20 mouse cellular contexts compared by ENCODE assay signal in genomic region chr2:145752572-145752971, GRCm38 (mm10).
DNase-seq lines count a peak whose midpoint lies in the region; ATAC-seq lines count a peak whose summit lies in the region.
"Had no signal": no experiment of that assay in that cellular context is flagged by ENCODE, and none has a peak within 500 bp of the region (broad histone marks: within the 10 kb centered on the region; RNA-seq: fewer than 3 reads in every experiment).

No protein-coding gene starts in this region.

- H3K4me1 ChIP-seq in heart, embryonic 13.5 days: peaks cover 36% of the 10 kb centered on the region

- no peak overlapping the region for H3K4me2 ChIP-seq in heart, embryonic 13.5 days
- H3K4me2 ChIP-seq: embryonic facial prominence, embryonic 13.5 days had no signal

- WGBS in heart, embryonic 13.5 days: 61% methylated on average over 6 of the region's 6 CpGs

- DNase-seq in heart, postnatal 25 days (ENCODE audit: low spot score): no peak
- peak; percentile 4 for DNase-seq in ovary, adult 18-20 months (ENCODE audit: low spot score)
- no peak for DNase-seq in ovary, postnatal 36 days (ENCODE audit: low spot score)
- DNase-seq in gastrocnemius, postnatal 25 days: peak; percentile 38
- DNase-seq in urinary bladder, postnatal 14 days (ENCODE audit: low spot score): no peak
- DNase-seq in kidney, postnatal 25 days: no peak
- DNase-seq: adrenal gland, adult 2 months; cerebellum, adult 11-12 months; cerebellum, postnatal 14 days; kidney, adult 9 months; kidney, postnatal 14 days; right cerebral cortex, postnatal 25 days; thymus, postnatal 14 days had no signal

- no peaks in the 10 kb centered on the region for H3K36me3 ChIP-seq in heart, embryonic 13.5 days
- H3K36me3 ChIP-seq: embryonic facial prominence, embryonic 13.5 days; midbrain, embryonic 10.5 days had no signal

- no peak overlapping the region for H3K4me3 ChIP-seq in heart, embryonic 13.5 days
- H3K4me3 ChIP-seq: embryonic facial prominence, embryonic 13.5 days; layer of hippocampus, adult 2 months; midbrain, embryonic 10.5 days had no signal

- intact Hi-C loops in heart, postnatal 25 days (cut with DNase I): no loop called here

- peak overlapping the region; percentile 69 for H3K27ac ChIP-seq in heart, embryonic 13.5 days (replicated peaks)
- H3K27ac ChIP-seq: hindbrain, postnatal 0 days; layer of hippocampus, adult 2 months; midbrain, embryonic 10.5 days had no signal

- ATAC-seq in heart, embryonic 13.5 days (ENCODE audit: extremely low read depth, insufficient number of reproducible peaks, low FRiP score, low TSS enrichment): no peak
- ATAC-seq: forebrain, embryonic 14.5 days; hindbrain, postnatal 0 days; intestine, embryonic 16.5 days had no signal

- no peak overlapping the region for H3K9ac ChIP-seq in heart, embryonic 13.5 days
- H3K9ac ChIP-seq: embryonic facial prominence, embryonic 13.5 days had no signal

- H3K9me3 ChIP-seq in heart, embryonic 13.5 days: no peaks in the 10 kb centered on the region
- H3K9me3 ChIP-seq: embryonic facial prominence, embryonic 13.5 days; midbrain, embryonic 10.5 days had no signal

- no peaks in the 10 kb centered on the region for H3K27me3 ChIP-seq in heart, embryonic 13.5 days (replicated peaks)
- H3K27me3 ChIP-seq: embryonic facial prominence, embryonic 13.5 days had no signal

Comparison
In these comparisons a context has a peak if more than half of its experiments do, and no peak if none do; other contexts are left out.
1. DNase-seq: peak in ovary, adult 18-20 months (single experiment) and gastrocnemius, postnatal 25 days (single experiment); none in heart, postnatal 25 days (single experiment), ovary, postnatal 36 days (single experiment), urinary bladder, postnatal 14 days (single experiment) and kidney, postnatal 25 days (0 of 2).